Comparison of ENCODE assay signal across 26 mouse cellular contexts in the genomic region with DNA sequence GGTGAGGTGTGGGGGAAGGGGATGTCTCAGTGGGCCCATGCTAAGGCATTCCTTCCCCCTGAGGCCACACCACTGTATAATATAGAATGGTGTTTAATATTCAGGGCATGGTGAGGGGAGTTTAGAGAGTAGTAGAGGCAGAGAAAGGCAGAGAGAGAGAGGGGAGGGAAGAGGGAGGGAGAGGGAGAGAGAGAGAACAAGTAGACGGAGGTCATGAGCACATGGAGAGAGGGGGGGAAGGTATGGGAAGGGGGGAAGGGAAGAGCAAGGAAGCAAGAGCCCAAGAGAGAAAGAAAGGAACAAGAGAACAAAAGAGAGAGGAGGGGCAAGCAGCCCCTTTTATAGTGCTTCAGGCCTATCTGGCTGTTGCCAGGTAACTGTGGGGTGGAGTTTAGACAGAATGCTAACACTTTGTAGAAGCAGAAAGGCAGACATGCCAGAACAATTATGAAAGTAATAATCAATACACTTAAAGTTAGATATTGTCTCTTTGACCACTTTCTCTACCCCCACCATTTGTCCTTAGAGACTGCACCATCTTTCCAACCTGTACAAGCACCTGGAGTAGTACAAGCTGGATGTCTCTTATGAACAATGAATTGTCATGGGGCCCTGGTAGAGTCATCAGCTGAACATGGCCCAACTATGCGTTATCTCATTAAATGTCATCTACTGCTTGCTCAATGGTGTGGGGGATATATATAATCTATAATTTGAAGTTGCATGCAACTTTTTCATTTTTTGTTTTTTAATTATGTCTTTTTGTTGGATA.
DNase-seq lines count a peak whose midpoint lies in the region; ATAC-seq and TF ChIP-seq lines count a peak whose summit lies in the region.
"Had no signal": no experiment of that assay in that cellular context is flagged by ENCODE, and none has a peak within 500 bp of the region (broad histone marks: within the 10 kb centered on the region; RNA-seq: fewer than 3 reads in every experiment).

No protein-coding gene starts in this region.

- H3K4me1 ChIP-seq in forebrain, embryonic 11.5 days (replicated peaks; ENCODE audit: control insufficient read depth, insufficient read depth, low read length), result no peaks in the 10 kb centered on the region
- no peaks in the 10 kb centered on the region for H3K4me1 ChIP-seq in forebrain, postnatal 0 days (ENCODE audit: insufficient read depth)
- peaks cover 6% of the 10 kb centered on the region; the same call in 1 of the 2 replicates for H3K4me1 ChIP-seq in midbrain, embryonic 11.5 days (ENCODE audit: control insufficient read depth, insufficient read depth, low read length)
- no peaks in the 10 kb centered on the region for H3K4me1 ChIP-seq in midbrain, embryonic 16.5 days (ENCODE audit: control insufficient read depth, insufficient read depth, low read length)
- peaks cover 5% of the 10 kb centered on the region for H3K4me1 ChIP-seq in hindbrain, embryonic 13.5 days (replicated peaks)
- H3K4me1 ChIP-seq: hindbrain, embryonic 15.5 days; limb, embryonic 10.5 days; liver, embryonic 15.5 days; lung, embryonic 15.5 days; megakaryocyte, embryonic 14.5 days; stomach, embryonic 15.5 days had no signal

- no peaks in the 10 kb centered on the region for H3K9me3 ChIP-seq in forebrain, embryonic 11.5 days (ENCODE audit: control insufficient read depth, low read length)
- H3K9me3 ChIP-seq in forebrain, postnatal 0 days (ENCODE audit: low read length), result no peaks in the 10 kb centered on the region
- H3K9me3 ChIP-seq in midbrain, embryonic 11.5 days (ENCODE audit: control insufficient read depth, low read length), result no peaks in the 10 kb centered on the region
- H3K9me3 ChIP-seq in midbrain, embryonic 16.5 days (replicated peaks; ENCODE audit: control insufficient read depth, low read length, poor library complexity, severe bottlenecking), result no peaks in the 10 kb centered on the region
- H3K9me3 ChIP-seq in hindbrain, embryonic 13.5 days, result no peaks in the 10 kb centered on the region
- H3K9me3 ChIP-seq: hindbrain, embryonic 15.5 days; limb, embryonic 10.5 days; liver, embryonic 15.5 days; lung, embryonic 15.5 days; megakaryocyte, embryonic 14.5 days; stomach, embryonic 15.5 days had no signal

- no peak overlapping the region for H3K4me2 ChIP-seq in forebrain, embryonic 11.5 days (ENCODE audit: low read depth, low read length, severe bottlenecking)
- H3K4me2 ChIP-seq in forebrain, postnatal 0 days (ENCODE audit: low read depth), result no peak overlapping the region
- H3K4me2 ChIP-seq in midbrain, embryonic 11.5 days, result no peak overlapping the region
- no peak overlapping the region for H3K4me2 ChIP-seq in midbrain, embryonic 16.5 days (ENCODE audit: low read length)
- no peak overlapping the region for H3K4me2 ChIP-seq in hindbrain, embryonic 13.5 days
- H3K4me2 ChIP-seq: heart, embryonic 11.5 days; hindbrain, embryonic 15.5 days; liver, embryonic 15.5 days; lung, embryonic 15.5 days; stomach, embryonic 15.5 days had no signal

- peak; percentile 75 for ATAC-seq in forebrain, embryonic 11.5 days (replicated peaks; ENCODE audit: low FRiP score)
- no peak; the same call in 1 of the 2 replicates for ATAC-seq in forebrain, postnatal 0 days
- peak; percentile 79 for ATAC-seq in midbrain, embryonic 11.5 days (ENCODE audit: low FRiP score)
- no peak for ATAC-seq in midbrain, embryonic 16.5 days
- ATAC-seq in hindbrain, embryonic 13.5 days (ENCODE audit: low FRiP score), result peak; percentile 54; the same call in 1 of the 2 replicates
- ATAC-seq: intestine, embryonic 16.5 days had no signal

- WGBS in forebrain, embryonic 11.5 days, result 44% methylated on average over 2 of the region's 2 CpGs
- 48% methylated on average over 2 of the region's 2 CpGs for WGBS in forebrain, postnatal 0 days
- 46% methylated on average over 2 of the region's 2 CpGs for WGBS in midbrain, embryonic 11.5 days
- 42% methylated on average over 2 of the region's 2 CpGs for WGBS in midbrain, embryonic 16.5 days
- WGBS in hindbrain, embryonic 13.5 days, result 44% methylated on average over 2 of the region's 2 CpGs

- no peak overlapping the region for H3K27ac ChIP-seq in forebrain, embryonic 11.5 days (ENCODE audit: low read depth, low read length)
- no peak overlapping the region for H3K27ac ChIP-seq in forebrain, postnatal 0 days (ENCODE audit: low read depth, low read length)
- no peak overlapping the region for H3K27ac ChIP-seq in midbrain, embryonic 11.5 days (ENCODE audit: low read depth, low read length)
- H3K27ac ChIP-seq in midbrain, embryonic 16.5 days (ENCODE audit: low read length), result no peak overlapping the region
- no peak overlapping the region for H3K27ac ChIP-seq in hindbrain, embryonic 13.5 days
- H3K27ac ChIP-seq: hindbrain, embryonic 15.5 days; layer of hippocampus, adult 2 months; limb, embryonic 10.5 days; liver, embryonic 15.5 days; lung, embryonic 15.5 days; stomach, embryonic 15.5 days had no signal

- H3K27me3 ChIP-seq in forebrain, embryonic 11.5 days (ENCODE audit: control insufficient read depth, insufficient read depth, low read length), result no peaks in the 10 kb centered on the region
- H3K27me3 ChIP-seq in forebrain, postnatal 0 days (ENCODE audit: insufficient read depth, low read length), result no peaks in the 10 kb centered on the region
- no peaks in the 10 kb centered on the region for H3K27me3 ChIP-seq in midbrain, embryonic 11.5 days (ENCODE audit: control insufficient read depth, insufficient read depth, low read length)
- no peaks in the 10 kb centered on the region for H3K27me3 ChIP-seq in midbrain, embryonic 16.5 days (ENCODE audit: control insufficient read depth, insufficient read depth, low read depth, low read length)
- no peaks in the 10 kb centered on the region for H3K27me3 ChIP-seq in hindbrain, embryonic 13.5 days
- H3K27me3 ChIP-seq: hindbrain, embryonic 15.5 days; liver, embryonic 15.5 days; lung, embryonic 15.5 days; megakaryocyte, embryonic 14.5 days; stomach, embryonic 15.5 days had no signal

- no peak overlapping the region for H3K9ac ChIP-seq in forebrain, embryonic 11.5 days (ENCODE audit: low read length)
- no peak overlapping the region for H3K9ac ChIP-seq in forebrain, postnatal 0 days
- no peak overlapping the region for H3K9ac ChIP-seq in midbrain, embryonic 11.5 days (ENCODE audit: low read length)
- no peak overlapping the region for H3K9ac ChIP-seq in midbrain, embryonic 16.5 days (ENCODE audit: low read depth, low read length)
- H3K9ac ChIP-seq in hindbrain, embryonic 13.5 days, result no peak overlapping the region
- H3K9ac ChIP-seq: hindbrain, embryonic 15.5 days; liver, embryonic 15.5 days; lung, embryonic 15.5 days; stomach, embryonic 15.5 days had no signal

- TF ChIP-seq CTCF in forebrain, postnatal 0 days (IDR thresholded peaks at IDR 0.05; ENCODE audit: low read depth), result no peak

- H3K4me3 ChIP-seq in forebrain, embryonic 11.5 days (ENCODE audit: low read depth, low read length), result no peak overlapping the region
- no peak overlapping the region for H3K4me3 ChIP-seq in forebrain, postnatal 0 days (ENCODE audit: low read depth, low read length)
- H3K4me3 ChIP-seq in midbrain, embryonic 11.5 days (ENCODE audit: low read depth, low read length), result no peak overlapping the region
- no peak overlapping the region for H3K4me3 ChIP-seq in midbrain, embryonic 16.5 days (ENCODE audit: low read depth, low read length)
- no peak overlapping the region for H3K4me3 ChIP-seq in hindbrain, embryonic 13.5 days
- H3K4me3 ChIP-seq: hindbrain, embryonic 15.5 days; layer of hippocampus, adult 2 months; limb, embryonic 10.5 days; liver, embryonic 15.5 days; lung, embryonic 15.5 days; megakaryocyte, embryonic 14.5 days; stomach, embryonic 15.5 days had no signal

- DNase-seq in forebrain, embryonic 11.5 days (ENCODE audit: low spot score), result no peak
- no peak for DNase-seq in forebrain, postnatal 0 days
- peak; percentile 86 for DNase-seq in midbrain, embryonic 11.5 days (ENCODE audit: low spot score, missing footprints)
- no peak for DNase-seq in thymus, postnatal 10 days (ENCODE audit: low spot score in 2 of 2)
- no peak for DNase-seq in heart, adult 18-20 months
- DNase-seq: adrenal gland, adult 2 months; cerebellum, adult 11-12 months; cerebellum, postnatal 10 days; embryo, embryonic 11 days; kidney, adult 9 months; kidney, postnatal 25 days; liver; lung, postnatal 36 days; thymus, adult 18-20 months; thymus, postnatal 4 days had no signal

- H3K36me3 ChIP-seq in forebrain, embryonic 11.5 days (ENCODE audit: control insufficient read depth, insufficient read depth, low read length), result no peaks in the 10 kb centered on the region
- no peaks in the 10 kb centered on the region for H3K36me3 ChIP-seq in forebrain, postnatal 0 days (ENCODE audit: insufficient read depth)
- H3K36me3 ChIP-seq in midbrain, embryonic 11.5 days (ENCODE audit: control insufficient read depth, insufficient read depth, low read length), result no peaks in the 10 kb centered on the region
- no peaks in the 10 kb centered on the region for H3K36me3 ChIP-seq in midbrain, embryonic 16.5 days (ENCODE audit: control insufficient read depth, insufficient read depth, low read length)
- H3K36me3 ChIP-seq in hindbrain, embryonic 13.5 days, result no peaks in the 10 kb centered on the region
- H3K36me3 ChIP-seq: hindbrain, embryonic 15.5 days; limb, embryonic 10.5 days; liver, embryonic 15.5 days; lung, embryonic 15.5 days; stomach, embryonic 15.5 days had no signal

Comparison
In these comparisons a context has a peak if more than half of its experiments do, and no peak if none do; other contexts are left out.
1. ATAC-seq: peak in forebrain, embryonic 11.5 days (single experiment), midbrain, embryonic 11.5 days (single experiment) and hindbrain, embryonic 13.5 days (single experiment); none in forebrain, postnatal 0 days (single experiment) and midbrain, embryonic 16.5 days (single experiment).